Mouse (Mus musculus): Measurements from ENCODE around the gene Rdh14. TPM values are rescaled to one million over a fixed set of nuclear protein-coding genes. Genes with fewer than 3 reads are reported as not detected.

Gene Rdh14
- 34.2 and 37.7 TPM in 2 replicates for polyA plus RNA-seq (2012; rRNA removed)

DNA sequence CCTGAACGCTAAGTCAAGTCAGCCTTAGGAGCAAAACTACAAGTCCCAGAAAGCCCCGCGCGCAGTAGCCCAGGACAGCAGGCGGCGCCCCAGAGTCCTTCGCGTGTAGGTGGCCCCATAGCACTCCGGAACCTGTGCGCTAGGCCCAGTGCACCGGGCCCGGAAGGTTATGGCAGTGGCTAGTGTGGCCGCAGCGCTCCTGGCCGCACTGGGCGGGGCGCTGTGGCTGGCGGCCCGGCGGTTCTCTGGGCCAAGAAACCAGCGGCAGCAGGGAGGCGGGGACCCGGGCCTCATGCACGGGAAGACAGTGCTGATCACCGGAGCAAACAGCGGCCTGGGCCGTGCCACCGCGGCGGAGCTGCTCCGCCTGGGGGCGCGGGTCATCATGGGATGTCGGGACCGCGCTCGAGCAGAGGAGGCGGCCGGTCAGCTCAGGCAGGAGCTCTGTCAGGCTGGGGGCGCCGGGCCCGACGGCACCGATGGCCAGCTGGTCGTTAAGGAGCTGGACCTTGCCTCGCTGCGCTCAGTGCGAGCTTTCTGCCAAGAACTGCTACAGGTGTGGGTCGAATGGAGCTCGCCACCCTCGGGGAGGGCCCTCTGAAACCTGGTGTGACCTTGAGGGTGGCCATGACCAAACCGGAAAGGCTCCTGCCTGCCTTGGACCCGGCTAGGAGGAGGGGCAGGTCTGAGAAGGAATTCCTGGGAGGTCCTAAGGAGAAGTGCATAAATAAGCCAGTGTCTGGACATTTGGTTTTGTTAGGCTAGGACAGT lies at the start of gene Rdh14:
Rdh14 (plus strand) TSS at position 102 of the 771 bp plus-strand sequence.
- peak; percentile 92 to 98 for DNase-seq (ENCODE audit: extremely low spot score in 1 of 2, low spot score in 1 of 2)

GRCm38 (mm10) chr12:10350706-10351105 lies 39.9 kb upstream of the Rdh14 start:
- no peak for DNase-seq (ENCODE audit: extremely low spot score in 1 of 2, low spot score in 1 of 2)

DNA sequence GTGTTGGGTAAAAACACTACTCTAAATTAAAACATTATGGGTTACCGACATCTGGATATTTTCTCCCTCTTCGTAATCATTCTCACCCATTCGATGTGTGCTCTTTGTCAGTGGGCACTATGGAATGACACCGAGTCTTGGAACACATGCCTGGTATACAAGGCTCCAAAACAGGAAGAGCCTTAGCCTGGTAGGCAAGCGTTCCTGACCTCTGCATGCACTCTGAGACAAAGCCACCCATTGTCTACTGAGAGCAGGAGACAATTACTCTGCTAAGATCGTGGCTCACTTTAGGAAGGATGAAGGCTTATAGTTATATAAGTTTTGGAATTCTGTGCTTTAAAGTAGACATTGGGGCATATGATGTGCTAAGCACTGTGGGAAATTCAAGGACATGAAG lies 32.8 kb upstream of the Rdh14 start:
- DNase-seq (ENCODE audit: extremely low spot score in 1 of 2, low spot score in 1 of 2), result no peak

DNA sequence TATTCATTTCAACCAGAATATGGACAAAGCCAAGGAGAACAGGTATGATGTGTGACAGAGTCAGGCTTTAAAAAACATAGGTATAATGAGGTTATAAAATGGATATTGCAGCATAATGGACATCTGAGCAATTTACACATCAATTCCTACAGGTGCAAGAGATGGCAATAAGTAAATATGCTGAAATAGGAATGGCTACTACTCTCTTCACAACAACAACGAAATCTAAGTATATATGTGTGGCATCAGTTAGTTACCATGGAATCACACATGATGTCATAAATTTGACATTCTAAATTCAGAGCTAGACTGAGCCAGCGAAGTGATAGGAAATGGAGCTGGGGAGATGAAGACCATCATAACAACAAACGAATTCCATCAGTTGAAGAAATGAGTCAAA lies 20.9 kb upstream of the Rdh14 start, which contains the start of gene Nt5c1b:
Nt5c1b (plus strand) TSS at position 301 of the 400 bp plus-strand sequence.
- DNase-seq (ENCODE audit: extremely low spot score in 1 of 2, low spot score in 1 of 2), result no peak

GRCm38 (mm10) chr12:10400788-10401187 lies 10.2 kb downstream of the Rdh14 start:
- DNase-seq (ENCODE audit: extremely low spot score in 1 of 2, low spot score in 1 of 2), result peak in 1 of 2 experiments; percentile 30

- no peak for DNase-seq (ENCODE audit: extremely low spot score in 1 of 2, low spot score in 1 of 2)
Observed at GRCm38 (mm10) chr12:10402421-10403115, 12.0 kb downstream of the Rdh14 start.

- no peak for DNase-seq (ENCODE audit: extremely low spot score in 1 of 2, low spot score in 1 of 2)
Observed at GRCm38 (mm10) chr12:10410511-10411179, 20.1 kb downstream of the Rdh14 start.

DNA sequence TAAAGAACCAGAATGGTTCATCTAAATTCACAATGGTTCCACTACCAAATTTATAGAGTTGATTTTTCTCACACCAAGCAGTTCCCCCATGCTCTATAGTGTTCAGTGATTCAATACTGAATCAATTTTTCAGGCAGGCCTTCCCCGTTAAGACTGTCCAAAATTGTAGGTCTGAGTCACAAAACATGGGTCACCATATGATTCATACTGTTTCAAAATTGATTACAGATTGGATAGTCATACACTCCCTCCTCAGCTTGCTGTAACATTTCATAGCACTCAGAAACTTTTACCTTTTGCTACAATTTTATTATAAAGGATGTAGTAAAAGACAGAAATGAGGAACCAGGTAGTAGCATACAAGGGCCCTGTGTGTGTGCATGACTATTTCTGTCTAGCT lies 20.9 kb downstream of the Rdh14 start:
- no peak for DNase-seq (ENCODE audit: extremely low spot score in 1 of 2, low spot score in 1 of 2)

- no peak for DNase-seq (ENCODE audit: extremely low spot score in 1 of 2, low spot score in 1 of 2)
Observed at GRCm38 (mm10) chr12:10422347-10422746, 31.8 kb downstream of the Rdh14 start.

GRCm38 (mm10) chr12:10425982-10426863 lies 35.7 kb downstream of the Rdh14 start:
- no peak for DNase-seq (ENCODE audit: extremely low spot score in 1 of 2, low spot score in 1 of 2)

- DNase-seq (ENCODE audit: extremely low spot score in 1 of 2, low spot score in 1 of 2), result no peak
Observed at GRCm38 (mm10) chr12:10430999-10431398, 40.4 kb downstream of the Rdh14 start.

DNA sequence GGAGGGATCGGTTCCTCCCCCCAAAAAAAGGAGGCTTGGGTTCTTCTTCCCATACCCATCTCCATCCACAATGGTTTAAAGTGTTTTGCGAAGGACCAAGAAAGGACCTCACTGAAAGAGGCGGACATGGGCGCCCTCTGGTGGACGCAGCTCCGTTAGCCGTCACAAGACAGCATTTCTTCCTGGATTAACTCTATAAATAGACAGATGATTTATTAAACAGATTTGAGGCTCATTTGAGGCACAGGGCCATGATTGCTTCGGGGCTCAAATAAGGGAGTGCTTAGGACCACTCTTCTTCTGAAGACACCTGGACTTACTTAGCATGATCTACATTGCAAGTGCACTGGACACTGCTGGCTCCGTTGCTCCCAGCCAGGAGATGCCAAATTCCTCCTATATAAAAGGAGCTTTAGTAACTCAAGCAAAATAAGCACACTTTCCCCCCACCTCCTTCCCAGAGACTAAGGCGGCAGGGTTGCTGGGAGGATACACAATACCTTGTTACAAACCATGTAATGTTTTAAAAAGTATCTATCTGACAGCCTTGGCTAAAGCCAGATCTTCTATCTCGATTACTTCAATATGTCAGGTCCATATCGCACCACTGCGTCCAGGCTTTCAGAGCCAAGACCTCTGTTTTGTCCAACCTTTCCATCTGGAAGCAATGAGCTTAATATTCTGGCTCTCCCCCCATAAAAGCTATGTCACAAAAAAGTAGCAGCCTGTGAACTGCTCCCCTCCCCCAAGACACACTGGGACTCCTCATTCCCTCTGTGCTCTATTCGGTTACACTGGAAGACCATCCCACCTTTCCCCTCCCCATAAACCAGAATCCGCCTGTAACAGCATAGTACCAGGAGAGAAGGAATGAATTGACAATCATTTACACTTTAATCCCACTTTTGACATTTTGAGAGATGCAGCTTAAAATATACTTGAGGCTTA lies 47.8 kb downstream of the Rdh14 start:
- peak; percentile 42 to 92 for DNase-seq (ENCODE audit: extremely low spot score in 1 of 2, low spot score in 1 of 2)

DNA sequence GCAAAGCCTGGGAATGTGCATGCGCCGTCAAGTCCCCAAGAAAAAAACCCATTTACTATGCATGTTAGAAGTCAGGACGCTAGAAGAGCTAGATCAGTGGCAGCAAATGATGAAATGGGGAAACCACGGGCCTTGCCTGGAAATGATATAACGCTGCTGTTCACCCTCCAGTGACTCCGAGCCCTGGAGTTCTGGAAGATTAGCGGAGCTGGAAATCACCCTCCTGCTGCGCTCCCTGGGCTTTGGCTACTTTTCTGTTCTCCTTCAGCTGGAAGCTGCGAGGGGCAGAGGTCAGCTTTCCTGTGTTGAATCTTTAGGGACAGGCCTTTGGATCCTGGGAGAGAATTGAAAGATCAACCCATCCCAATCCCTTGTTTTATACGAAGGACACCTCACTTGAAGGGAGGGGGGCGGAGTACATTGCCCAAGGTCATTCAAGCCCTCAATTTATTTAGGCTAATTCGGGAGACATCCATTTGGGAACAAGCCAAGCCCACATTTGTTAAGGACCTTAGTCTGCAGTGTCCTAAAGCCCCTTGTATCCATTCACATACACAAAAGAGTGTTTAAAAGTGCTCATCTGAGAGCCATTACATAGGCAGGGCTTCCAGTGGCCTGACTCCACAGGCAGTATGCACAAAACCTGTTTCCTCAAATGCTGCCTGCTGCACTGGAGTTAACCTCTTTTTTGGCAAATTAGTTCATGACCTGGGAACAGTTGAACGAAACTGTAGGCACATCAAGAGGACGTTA lies 49.1 kb downstream of the Rdh14 start:
- no peak for DNase-seq (ENCODE audit: extremely low spot score in 1 of 2, low spot score in 1 of 2)

Other genes with a start within 250 kb of the Rdh14 start
- gene Nt5c1b, start 20.8 kb upstream of the Rdh14 start, polyA plus RNA-seq (2012; rRNA removed), result not detected in 2 replicates